Mouse (Mus musculus) ovary, adult 18-20 months (tissue): ENCODE data around the gene Them7.

Experiments used
- DNase-seq: peaks from one replicate; pipeline ENCODE4 v3.0.0; 2022; ENCODE audit warnings: low spot score, mixed read lengths

Them7 gene

DNA sequence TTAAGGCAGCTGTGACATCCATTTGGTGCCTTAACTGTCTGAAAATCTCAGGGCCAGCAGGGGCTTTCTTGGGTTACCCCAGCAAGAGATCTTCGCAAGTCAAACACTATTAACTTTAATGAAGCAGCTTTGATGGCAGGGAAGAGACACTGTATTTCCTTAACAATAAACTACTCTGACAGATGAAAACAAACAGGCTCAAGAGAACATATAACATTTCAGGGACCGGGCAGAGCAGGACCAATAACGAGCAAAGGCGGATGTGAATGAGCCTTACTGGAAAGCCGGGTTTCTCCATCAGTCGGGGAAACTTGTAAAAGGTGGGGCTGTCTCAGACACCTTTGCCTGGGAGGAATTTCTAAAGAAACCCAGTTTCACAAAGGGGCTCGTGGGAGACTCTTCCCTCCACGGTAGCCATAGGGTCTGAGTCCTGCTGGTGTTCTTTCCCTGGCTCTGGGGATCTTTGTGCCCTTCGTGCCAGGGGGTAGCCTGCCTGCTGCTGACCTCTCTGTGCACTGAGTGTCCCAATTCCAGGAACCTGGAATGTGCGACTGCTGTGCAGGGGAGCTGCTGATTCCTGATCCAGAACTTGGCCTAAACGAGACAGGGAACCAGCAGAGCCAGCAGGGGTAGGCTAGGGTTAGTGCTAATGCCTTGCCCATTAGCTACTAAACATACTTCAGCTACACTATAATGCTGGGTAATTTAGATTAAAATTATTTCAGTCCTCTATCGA is 11.4 kb downstream of the Them7 start:
- no peak for DNase-seq

DNA sequence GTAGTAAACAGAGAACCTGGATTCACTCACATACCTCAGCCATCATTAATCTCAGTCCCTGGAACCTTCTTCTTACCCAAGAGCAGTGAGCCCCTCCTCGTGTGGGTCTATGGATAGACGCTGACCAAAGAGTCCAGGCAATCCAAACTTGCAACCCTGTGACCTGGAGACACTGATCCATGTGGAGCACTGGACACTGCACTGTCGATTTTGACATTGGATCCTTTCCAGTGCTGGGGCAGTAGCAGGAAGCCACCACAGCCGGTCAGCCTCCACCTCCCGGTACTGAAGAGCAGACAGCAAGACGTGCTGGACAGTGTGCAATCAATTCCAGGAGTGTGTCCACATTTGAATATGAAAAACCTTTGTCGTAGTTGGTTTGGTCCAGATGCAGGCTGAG is 13.3 kb downstream of the Them7 start:
- no peak for DNase-seq

DNA sequence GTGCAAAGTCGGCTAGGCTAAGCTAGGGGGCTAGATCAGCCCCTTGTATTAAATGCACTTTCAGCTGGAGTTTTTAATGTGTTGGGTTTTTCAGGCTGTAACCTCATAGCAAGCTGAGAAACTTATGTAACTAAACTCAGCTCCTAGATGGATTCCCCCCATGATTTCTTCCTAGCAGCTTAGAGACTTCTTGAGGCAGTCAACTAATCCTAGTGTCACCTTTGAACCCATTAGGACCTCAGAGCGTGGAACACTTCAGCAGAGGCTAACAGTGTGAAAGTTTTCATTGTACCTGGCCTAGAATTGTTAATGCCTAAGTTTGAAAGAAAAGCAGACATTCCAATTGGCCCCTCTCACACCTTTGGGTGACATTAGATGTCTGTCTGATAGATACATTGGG is 13.7 kb downstream of the Them7 start:
- no peak for DNase-seq

DNA sequence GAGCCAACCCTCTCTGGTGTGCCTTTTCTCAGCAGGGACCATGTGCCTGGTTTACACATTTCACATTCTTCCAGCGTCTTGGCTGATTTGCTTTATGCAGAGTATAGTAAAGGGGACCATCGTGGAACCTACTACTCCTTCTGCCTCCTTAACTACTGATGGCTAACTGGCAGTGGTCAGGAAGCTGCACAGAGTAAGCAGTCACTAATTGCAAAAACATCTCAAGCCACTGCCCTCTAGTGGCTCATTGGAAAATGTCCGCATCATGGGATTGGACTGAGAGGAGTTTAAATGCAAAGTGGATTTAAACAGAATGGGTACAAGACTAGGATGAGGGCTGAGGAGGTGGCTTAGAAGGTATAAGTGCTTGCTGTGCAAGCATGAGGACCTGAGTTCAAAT is 14.7 kb downstream of the Them7 start:
- no peak for DNase-seq

DNA sequence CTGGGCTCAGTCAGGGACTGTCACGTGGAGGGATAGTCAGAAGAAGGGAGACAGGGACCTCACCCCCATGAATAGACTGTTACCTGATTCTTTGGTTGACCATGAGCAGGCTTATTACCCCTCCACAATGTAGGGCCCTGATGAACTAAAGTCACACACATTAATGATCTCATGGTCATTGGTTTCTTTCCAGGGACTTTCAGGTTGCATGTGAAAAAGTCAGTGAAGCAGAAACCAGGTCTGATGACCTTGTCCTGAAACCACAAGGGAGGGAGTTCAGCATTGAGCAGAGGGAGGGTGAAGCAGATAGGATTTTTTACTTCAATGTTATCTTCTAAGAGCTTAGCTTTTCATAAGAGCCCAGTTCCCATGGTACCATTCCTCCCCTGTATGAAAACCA is 16.5 kb downstream of the Them7 start:
- no peak for DNase-seq

DNA sequence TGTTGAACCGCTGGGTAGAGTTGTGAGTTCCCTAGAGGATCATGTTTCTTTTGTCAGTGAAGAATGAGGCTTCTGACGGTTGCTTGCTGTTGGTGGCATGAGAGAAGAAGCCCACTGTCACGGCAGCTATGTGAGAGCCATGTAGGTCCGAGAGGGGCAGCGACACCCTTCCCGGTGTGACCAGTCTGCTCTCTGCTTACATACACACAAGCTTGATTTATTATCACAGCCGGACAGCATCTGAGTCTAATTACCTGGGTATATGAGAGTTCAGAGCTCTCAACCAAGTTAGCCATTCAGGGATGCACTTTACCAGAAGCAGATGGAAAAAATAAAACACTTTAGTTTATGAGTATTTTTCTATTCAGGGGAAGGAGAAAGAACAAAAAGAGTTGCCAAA is 18.8 kb downstream of the Them7 start:
- DNase-seq = no peak

DNA sequence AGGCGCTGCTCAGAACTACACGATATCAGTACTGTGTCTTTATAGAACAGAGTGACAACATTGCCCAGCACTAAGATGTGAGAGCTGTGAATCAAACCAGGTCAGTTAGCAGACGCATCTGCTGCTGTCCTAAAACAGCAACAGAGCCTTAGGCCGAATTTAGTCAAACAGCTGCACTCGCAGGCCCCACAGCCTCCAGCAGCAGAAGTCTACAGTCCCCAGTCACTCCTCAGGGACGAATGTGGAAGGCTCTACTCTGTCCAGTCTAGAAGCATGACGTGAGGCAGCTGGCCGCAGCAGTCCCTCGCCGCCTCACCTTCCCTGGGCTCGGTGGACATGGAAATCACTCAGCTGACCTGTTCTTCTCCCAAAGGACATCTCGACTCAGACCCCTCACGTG is 20.6 kb downstream of the Them7 start:
- DNase-seq = no peak

DNA sequence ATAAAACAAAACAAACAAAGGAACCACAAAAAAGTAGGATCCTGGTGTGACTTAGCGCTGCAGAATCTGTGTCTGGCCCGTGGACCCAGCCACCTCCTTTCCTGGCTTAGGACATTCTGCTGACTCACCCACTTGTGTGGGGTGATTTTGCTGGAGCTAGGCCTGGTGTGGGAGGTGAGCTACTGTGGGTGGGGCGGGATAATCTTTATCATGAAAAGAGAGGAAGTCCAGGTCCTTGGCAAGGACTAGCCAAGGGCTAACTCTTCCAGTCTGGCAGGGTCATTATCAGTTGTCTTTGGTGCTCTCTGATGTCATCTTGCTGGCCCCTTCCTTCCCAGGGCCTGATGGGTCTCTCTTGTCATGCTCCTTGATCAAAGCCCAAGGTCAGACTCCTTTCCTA is 27.9 kb downstream of the Them7 start:
- DNase-seq = no peak

DNA sequence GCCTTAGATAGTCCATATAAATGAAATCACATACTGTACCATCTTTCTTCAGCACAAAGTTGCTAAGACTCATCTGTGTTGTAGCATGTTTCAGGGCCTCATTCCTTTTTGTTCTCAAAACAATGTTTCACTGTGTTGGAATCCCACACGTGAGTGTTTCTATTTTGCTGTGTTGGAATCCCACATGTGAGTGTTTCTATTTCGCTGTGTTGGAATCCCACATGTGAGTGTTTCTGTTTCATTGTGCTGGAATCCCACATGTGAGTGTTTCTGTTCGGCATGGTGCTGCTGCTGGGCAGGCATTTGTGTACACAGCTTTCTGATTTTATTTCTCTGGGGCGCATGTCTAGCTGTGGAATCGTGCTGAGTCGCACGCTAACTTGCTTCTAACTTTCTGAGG is 28.7 kb downstream of the Them7 start:
- DNase-seq = no peak

DNA sequence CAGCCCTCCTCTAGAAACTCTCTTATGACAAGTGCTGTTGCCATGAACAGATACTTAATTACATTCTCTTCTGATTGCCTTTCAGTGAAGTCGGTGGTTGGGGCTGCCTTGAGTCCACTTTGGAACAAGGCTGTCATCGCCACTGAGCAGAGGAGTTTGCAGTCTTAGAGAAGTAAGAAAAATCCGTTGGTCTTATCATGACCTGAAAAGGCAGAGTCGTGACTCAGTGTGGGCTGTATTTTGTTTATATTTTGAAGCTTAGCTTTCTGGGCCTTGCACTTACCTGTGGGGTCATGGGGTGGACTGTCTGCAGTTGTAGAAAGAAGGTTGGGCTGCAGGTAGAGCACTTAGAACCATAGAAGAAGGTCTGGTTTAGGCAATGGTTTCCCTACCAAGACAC is 31.3 kb downstream of the Them7 start:
- DNase-seq = no peak

DNA sequence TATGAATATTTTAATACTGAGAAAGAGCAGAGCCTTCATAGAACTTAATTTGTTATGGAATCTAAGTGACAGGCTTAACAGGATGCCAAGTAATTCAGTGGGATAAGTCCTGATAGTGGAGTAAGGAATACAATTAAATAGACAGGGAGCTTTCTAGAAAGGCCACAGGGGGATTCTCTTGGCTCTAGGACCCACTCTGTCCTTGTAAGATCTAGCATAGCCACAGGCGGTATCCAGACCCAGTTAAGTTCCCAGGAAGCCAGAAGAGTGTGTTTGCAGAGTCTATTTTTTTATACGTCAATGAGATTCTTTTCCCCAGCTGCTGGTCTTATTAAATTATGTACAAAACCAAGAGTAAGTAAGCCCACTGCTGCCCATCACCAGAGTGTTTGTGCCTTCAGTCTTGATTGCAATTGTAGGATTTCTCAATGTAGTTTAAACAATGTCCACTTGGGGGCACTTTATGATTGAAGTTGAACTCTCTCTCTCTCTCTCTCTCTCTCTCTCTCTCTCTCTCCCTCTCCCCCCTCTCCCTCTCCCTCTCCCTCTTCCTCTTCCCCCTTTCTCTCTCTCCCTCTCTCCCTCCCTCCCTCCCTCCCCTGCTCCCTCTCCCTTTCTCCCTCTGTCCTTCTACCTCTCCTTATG is 32.4 kb downstream of the Them7 start:
- no peak for DNase-seq

DNA sequence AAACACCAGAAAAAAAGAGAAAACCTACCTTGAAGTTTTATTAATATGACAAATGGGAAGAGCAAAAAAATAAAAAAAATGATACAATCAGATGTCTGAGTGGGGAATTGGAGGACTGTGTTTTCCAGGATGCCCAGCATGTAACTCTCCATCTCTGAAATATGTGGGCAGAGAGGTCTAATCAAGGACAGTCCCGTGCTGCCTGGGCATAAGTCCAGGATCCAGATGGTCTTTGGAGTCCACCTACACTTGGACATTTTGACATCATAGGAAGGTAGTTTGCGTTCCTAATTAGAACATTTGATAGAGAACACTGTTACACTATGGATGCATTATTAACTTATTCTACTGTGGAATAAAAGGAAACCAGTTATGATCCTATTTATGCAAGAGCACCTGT is 33.3 kb downstream of the Them7 start:
- DNase-seq = no peak

DNA sequence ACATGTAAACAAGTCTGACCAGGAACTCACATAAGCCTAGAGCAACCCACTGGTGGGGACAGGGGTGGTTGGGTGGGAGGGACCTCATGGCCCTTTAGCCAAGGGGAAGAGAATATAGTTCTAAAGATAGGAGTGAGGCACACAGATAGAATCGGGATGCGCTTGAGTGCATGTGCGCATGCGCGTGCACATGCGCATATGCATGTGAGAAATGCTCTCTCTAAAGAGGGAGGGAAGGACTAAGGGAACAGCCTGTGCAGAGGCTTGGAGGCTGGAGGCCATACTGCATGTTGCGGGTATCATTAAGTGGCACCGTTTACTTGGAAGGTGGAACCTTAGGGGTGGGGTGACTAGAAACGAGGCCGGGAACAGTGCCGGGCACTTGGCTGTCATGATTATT is 37.2 kb downstream of the Them7 start:
- DNase-seq = no peak

DNA sequence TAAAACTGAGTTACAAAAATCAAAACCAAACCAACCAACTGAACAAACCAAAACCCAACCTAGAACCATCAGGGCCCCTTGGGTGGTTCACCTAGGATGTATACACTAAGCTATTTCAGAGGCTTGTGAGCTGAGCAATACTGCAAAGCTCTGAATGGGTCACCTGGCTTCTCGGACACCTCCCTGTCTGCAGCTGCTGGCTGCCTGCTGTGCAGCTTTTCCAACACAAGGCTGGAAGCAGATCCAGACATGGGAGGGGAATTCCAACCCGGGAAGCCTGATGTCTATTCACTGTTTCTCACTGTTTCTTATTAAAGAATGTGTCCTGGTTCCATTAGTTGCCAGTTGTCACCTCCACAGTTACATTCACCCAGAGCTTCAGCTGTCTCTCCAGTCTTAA is 39.1 kb downstream of the Them7 start:
- DNase-seq = no peak

DNA sequence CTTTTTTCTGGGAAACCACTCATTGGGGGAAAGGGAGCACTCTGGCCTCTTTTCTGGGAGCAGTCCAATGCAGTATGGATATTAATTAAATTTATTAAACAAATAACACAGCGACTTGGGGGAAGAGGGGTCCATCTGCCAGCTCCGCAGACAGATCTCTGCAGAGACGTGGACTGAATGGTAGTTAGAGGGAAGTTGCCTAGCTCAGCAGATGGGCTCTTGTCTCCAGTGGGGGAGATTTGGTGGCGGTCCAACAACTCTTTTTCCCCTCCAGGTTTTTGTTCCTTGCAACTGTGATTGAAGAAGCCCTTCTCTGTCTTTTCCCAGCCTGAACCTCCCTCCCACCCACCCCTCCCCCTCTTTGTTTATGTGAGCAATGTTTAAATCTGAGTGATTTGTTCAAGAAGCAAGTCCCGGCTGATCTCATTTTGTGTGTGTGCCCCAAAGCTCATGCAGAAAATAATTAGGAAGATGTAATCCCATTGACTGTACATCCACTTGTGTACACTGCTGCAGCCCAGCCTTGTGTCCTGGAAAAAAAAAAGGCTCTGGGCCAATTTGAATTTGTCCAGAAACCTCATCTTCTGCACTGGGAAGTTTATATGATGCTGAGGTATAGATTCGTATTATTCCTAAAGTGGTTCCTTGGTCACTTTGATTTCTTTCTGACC is 58.4 kb downstream of the Them7 start:
- no peak for DNase-seq

DNA sequence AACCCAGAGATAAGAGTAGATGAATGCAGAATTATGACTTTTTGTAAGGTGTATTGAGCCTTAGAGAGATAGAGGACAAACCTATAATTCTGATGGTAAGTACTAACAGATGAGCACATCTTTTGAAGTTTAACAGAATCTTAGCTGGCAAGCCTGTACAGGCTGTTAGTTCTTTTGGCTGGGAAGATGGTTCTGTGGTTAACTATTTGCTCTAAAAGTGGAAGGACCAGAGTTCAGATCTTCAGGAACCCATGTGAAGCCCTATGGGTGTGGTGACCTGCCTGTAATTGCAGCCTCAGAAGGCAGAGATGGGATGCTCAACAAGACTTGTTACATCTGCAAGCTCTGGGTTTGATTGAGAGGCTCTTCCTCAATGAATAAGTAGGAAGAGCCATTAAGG is 59.7 kb downstream of the Them7 start:
- DNase-seq = no peak

DNA sequence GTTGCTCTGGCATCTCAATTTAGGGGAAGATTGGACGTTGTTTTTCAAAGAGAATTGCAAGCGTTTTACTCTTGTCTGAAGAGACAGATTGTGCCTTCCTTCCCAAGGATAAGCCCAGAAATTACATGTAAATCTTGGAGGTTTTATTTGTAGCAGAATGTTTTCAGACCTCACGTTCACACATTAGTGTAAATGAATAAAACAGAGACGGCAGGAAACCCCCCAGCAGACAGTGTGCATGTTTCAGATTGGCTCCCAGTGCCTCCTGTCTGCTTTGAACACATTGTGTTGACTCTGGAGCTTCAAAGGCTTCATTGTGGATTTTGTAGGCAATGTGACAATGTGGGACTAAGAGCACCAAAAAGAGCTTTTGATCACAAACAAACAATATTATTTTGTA is 60.7 kb downstream of the Them7 start:
- DNase-seq = no peak

DNA sequence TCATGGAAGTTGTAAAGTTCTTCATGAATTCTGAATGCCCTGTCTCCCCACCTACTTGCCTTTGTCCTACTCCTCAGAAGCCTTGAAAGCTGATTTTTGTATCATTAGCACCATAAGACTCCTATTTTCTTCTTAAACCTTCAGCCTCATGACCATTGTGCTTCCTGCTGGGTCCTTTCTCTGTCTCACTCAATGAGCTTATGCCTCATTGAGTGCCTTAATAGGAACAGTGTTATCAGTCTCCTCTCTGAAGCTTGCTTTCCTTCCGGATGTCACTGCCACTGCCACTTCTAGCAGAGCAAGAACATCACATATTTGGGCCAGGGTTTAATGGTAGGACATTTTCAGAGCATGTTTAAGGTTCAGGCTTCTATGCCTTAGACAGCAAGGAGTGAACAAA is 71.7 kb downstream of the Them7 start:
- DNase-seq = no peak

DNA sequence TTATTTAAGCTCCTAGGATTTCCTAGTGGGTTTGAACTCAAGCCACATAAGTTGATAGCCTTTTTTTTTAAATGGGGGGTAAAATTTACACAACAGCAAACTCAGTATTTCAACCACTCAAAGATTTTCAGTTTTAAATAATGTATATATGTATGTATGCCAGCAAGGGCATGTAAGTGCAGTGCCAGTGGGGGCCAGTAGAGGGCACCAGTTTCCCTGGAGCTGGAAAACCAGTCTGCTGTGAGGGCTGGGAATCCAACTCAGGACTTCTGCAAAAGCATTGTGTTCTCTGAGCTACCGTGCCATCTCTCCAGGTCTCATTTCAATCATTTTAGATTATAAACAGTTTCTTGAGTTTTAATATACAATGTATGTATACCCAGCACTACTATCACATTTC is 74.8 kb downstream of the Them7 start:
- no peak for DNase-seq

DNA sequence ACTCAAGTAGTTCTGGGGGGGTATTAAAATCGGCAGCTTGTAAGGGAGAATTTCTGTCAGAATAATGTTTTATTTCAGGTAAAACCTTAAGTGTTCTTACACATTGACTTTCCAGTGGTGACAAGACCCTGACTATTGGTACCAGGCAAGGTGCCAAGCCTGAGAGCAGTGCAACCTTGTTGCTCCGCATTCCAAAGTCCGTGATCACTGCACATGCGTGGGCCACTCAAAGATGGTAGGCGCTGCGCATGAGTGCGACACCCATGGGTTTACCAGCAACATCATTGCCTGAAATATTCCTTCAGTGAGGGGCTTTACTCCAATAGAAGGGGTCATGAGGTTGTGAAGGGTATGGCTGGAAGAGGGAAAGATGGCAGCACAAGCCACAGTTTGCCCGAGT is 77.0 kb downstream of the Them7 start:
- DNase-seq = no peak

DNA sequence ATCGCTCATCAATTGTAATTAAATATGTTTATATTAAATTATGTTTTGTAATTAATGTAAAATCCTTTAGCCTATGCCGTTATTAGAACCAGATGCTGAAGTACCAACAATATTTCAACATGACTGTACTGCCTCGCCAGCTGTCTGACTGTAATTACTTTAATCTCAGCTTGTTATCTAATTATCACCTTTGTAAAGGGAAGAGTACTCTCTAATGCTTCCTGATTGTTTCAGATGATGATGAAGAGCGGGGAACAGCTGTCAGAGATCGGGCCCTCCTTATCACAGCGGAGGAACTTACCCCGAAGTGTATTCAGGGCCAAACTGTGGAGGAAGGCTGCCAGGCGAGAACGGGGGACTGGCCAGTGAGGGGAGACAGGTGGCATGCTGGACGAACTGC is 77.4 kb downstream of the Them7 start:
- no peak for DNase-seq

DNA sequence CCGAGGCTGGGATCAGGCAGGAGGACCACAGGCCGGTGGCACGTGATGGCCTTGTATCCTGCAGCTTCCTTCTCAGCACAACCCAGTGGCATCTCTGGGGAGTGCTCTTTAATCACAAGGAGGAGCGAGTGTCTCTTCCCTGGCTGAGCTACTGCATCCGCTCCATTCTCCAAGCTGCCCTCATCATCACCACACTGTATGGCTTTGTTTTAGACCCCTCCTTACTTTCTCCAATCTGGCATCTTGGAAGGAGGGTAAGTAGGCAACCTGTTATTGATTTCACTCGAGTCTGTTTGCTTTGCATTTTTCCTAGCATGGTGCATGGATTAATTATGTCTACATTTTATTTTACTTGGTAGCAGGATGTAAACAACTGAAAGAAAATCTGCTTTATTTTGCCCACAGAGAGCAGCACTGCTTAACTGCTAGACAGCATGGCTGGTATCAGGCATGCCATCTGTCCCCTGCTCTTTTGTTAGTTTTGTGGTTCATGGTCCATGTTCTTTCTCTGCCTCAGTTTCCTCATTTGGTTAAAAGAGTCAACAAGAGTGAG is 79.9 kb downstream of the Them7 start:
- no peak for DNase-seq

DNA sequence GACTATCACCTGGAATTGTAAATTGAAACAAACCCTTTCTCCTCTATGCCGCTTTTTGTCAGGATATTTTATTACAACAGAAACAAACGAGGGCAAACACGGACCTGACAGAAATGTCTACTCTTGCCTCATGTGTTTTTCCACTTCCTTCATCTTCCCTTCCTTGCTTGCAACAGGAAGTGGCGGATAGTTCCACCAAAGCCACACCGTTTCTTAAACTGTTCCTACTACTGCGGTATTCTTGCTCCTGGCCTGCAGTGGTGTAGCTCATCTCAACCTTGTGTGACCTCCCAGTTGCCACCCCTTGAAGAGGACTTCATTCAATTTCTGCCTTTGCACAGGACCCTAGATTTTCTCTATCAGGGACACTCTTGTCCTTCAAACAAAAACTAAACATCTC is 81.8 kb downstream of the Them7 start:
- no peak for DNase-seq
